Mouse (Mus musculus): ENCODE results near the gene BC048562. TPM values are rescaled to one million over a fixed set of nuclear protein-coding genes. Genes with fewer than 3 reads are reported as not detected.

Gene BC048562
- polyA plus RNA-seq, 1 experiment, result 100 TPM

GRCm38 (mm10) chr9:108463713-108464112 is 27.4 kb downstream of the BC048562 start:
- Histone ChIP-seq H3K27me3 (ENCODE audit: control insufficient read depth, insufficient read depth, low read length) (no peaks in the 10 kb centered on the region), H3K4me1 (ENCODE audit: control insufficient read depth, insufficient read depth, low read length) (peaks cover 20% of the 10 kb centered on the region), H3K4me3 (ENCODE audit: control insufficient read depth, low read depth, low read length) (no peak overlapping the region), H3K36me3 (ENCODE audit: control insufficient read depth, insufficient read depth, low read length) (no peaks in the 10 kb centered on the region), H3K27ac (ENCODE audit: control insufficient read depth, insufficient read depth, low read depth, low read length) (peak overlapping the region; percentile 23; the same call in 1 of the 2 replicates)
- TF ChIP-seq CTCF (IDR thresholded peaks at IDR 0.05; ENCODE audit: control insufficient read depth, insufficient read depth, insufficient replicate concordance, low read depth, low read length), result no peak
- TF ChIP-seq POLR2A (IDR thresholded peaks at IDR 0.05; ENCODE audit: control insufficient read depth, low read depth, low read length), result no peak

DNA sequence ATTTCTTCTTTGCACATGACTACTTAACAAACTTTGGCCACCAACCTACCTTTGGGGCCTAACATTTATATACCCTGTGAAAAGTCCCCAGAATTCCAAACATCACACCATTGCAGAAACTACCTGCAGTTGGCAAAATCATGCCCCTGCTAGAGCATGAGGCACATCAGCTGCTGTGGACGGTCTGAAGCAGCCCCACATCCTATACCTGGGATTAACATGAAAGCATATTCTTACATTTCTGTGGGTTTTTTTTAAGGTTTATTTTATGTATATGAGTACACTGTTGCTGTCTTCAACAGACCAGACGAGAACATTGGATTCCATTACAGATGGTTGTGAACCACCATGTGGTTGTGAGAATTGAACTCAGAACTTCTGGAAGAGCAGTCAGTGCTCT is 29.9 kb downstream of the BC048562 start:
- H3K27ac ChIP-seq (ENCODE audit: control insufficient read depth, insufficient read depth, low read depth, low read length), result no peak overlapping the region
- H3K4me1 ChIP-seq (ENCODE audit: control insufficient read depth, insufficient read depth, low read length), result peaks cover 21% of the 10 kb centered on the region
- H3K36me3 ChIP-seq (ENCODE audit: control insufficient read depth, insufficient read depth, low read length), result no peaks in the 10 kb centered on the region
- H3K4me3 ChIP-seq (ENCODE audit: control insufficient read depth, low read depth, low read length), result no peak overlapping the region
- TF ChIP-seq POLR2A (IDR thresholded peaks at IDR 0.05; ENCODE audit: control insufficient read depth, low read depth, low read length) (no peak), CTCF (IDR thresholded peaks at IDR 0.05; ENCODE audit: control insufficient read depth, insufficient read depth, insufficient replicate concordance, low read depth, low read length) (no peak)
- no peaks in the 10 kb centered on the region for H3K27me3 ChIP-seq (ENCODE audit: control insufficient read depth, insufficient read depth, low read length)

- H3K27me3 ChIP-seq (ENCODE audit: control insufficient read depth, insufficient read depth, low read length), result no peaks in the 10 kb centered on the region
- TF ChIP-seq POLR2A (IDR thresholded peaks at IDR 0.05; ENCODE audit: control insufficient read depth, low read depth, low read length) (no peak), CTCF (IDR thresholded peaks at IDR 0.05; ENCODE audit: control insufficient read depth, insufficient read depth, insufficient replicate concordance, low read depth, low read length) (no peak)
- H3K27ac ChIP-seq (ENCODE audit: control insufficient read depth, insufficient read depth, low read depth, low read length), result peak overlapping the region; percentile 85
- H3K4me1 ChIP-seq (ENCODE audit: control insufficient read depth, insufficient read depth, low read length), result peaks cover 4% of the 10 kb centered on the region; the same call in 1 of the 2 replicates
- no peak overlapping the region for H3K4me3 ChIP-seq (ENCODE audit: control insufficient read depth, low read depth, low read length)
- no peaks in the 10 kb centered on the region for H3K36me3 ChIP-seq (ENCODE audit: control insufficient read depth, insufficient read depth, low read length)
Observed at GRCm38 (mm10) chr9:108469430-108469829, 33.1 kb downstream of the BC048562 start.

- peaks cover 4% of the 10 kb centered on the region; the same call in 1 of the 2 replicates for H3K4me1 ChIP-seq (ENCODE audit: control insufficient read depth, insufficient read depth, low read length)
- H3K27me3 ChIP-seq (ENCODE audit: control insufficient read depth, insufficient read depth, low read length), result no peaks in the 10 kb centered on the region
- no peak overlapping the region for H3K4me3 ChIP-seq (ENCODE audit: control insufficient read depth, low read depth, low read length)
- TF ChIP-seq CTCF (IDR thresholded peaks at IDR 0.05; ENCODE audit: control insufficient read depth, insufficient read depth, insufficient replicate concordance, low read depth, low read length), result no peak
- peak; percentile 34; the same call in 1 of the 2 replicates for TF ChIP-seq POLR2A (IDR thresholded peaks at IDR 0.05; ENCODE audit: control insufficient read depth, low read depth, low read length)
- peak overlapping the region; percentile 80 for H3K27ac ChIP-seq (ENCODE audit: control insufficient read depth, insufficient read depth, low read depth, low read length)
- H3K36me3 ChIP-seq (ENCODE audit: control insufficient read depth, insufficient read depth, low read length), result no peaks in the 10 kb centered on the region
Observed at GRCm38 (mm10) chr9:108469845-108470244, 33.6 kb downstream of the BC048562 start.

- TF ChIP-seq CTCF (IDR thresholded peaks at IDR 0.05; ENCODE audit: control insufficient read depth, insufficient read depth, insufficient replicate concordance, low read depth, low read length) (no peak), POLR2A (IDR thresholded peaks at IDR 0.05; ENCODE audit: control insufficient read depth, low read depth, low read length) (no peak)
Observed at GRCm38 (mm10) chr9:108474528-108474927, 38.2 kb downstream of the BC048562 start.

GRCm38 (mm10) chr9:108478638-108479156 is 42.4 kb downstream of the BC048562 start:
- Histone ChIP-seq H3K4me3 (ENCODE audit: control insufficient read depth, low read depth, low read length) (peak overlapping the region; percentile 80), H3K27ac (ENCODE audit: control insufficient read depth, insufficient read depth, low read depth, low read length) (peak overlapping the region; percentile 80), H3K36me3 (ENCODE audit: control insufficient read depth, insufficient read depth, low read length) (no peaks in the 10 kb centered on the region), H3K4me1 (ENCODE audit: control insufficient read depth, insufficient read depth, low read length) (peaks cover 21% of the 10 kb centered on the region), H3K27me3 (ENCODE audit: control insufficient read depth, insufficient read depth, low read length) (no peaks in the 10 kb centered on the region)
- TF ChIP-seq CTCF (IDR thresholded peaks at IDR 0.05; ENCODE audit: control insufficient read depth, insufficient read depth, insufficient replicate concordance, low read depth, low read length) (no peak), POLR2A (IDR thresholded peaks at IDR 0.05; ENCODE audit: control insufficient read depth, low read depth, low read length) (no peak)

More at GRCm38 (mm10) chr9:108474528-108474927, 38.2 kb downstream of the BC048562 start:
- peaks cover 14% of the 10 kb centered on the region for H3K4me1 ChIP-seq (ENCODE audit: control insufficient read depth, insufficient read depth, low read length)
- H3K27me3 ChIP-seq (ENCODE audit: control insufficient read depth, insufficient read depth, low read length), result no peaks in the 10 kb centered on the region
- H3K27ac ChIP-seq (ENCODE audit: control insufficient read depth, insufficient read depth, low read depth, low read length), result no peak overlapping the region
- no peaks in the 10 kb centered on the region for H3K36me3 ChIP-seq (ENCODE audit: control insufficient read depth, insufficient read depth, low read length)
- no peak overlapping the region for H3K4me3 ChIP-seq (ENCODE audit: control insufficient read depth, low read depth, low read length)

GRCm38 (mm10) chr9:108479241-108479640 is 43.0 kb downstream of the BC048562 start:
- peaks cover 21% of the 10 kb centered on the region for H3K4me1 ChIP-seq (ENCODE audit: control insufficient read depth, insufficient read depth, low read length)
- H3K27me3 ChIP-seq (ENCODE audit: control insufficient read depth, insufficient read depth, low read length), result no peaks in the 10 kb centered on the region
- TF ChIP-seq POLR2A (IDR thresholded peaks at IDR 0.05; ENCODE audit: control insufficient read depth, low read depth, low read length), result no peak
- TF ChIP-seq CTCF (IDR thresholded peaks at IDR 0.05; ENCODE audit: control insufficient read depth, insufficient read depth, insufficient replicate concordance, low read depth, low read length), result no peak
- no peaks in the 10 kb centered on the region for H3K36me3 ChIP-seq (ENCODE audit: control insufficient read depth, insufficient read depth, low read length)
- peak overlapping the region; percentile 75 for H3K27ac ChIP-seq (ENCODE audit: control insufficient read depth, insufficient read depth, low read depth, low read length)
- peak overlapping the region; percentile 80 for H3K4me3 ChIP-seq (ENCODE audit: control insufficient read depth, low read depth, low read length)
